Comparison of ENCODE assay signal across 13 mouse cellular contexts in genomic region chr4:151310056-151310685, GRCm38 (mm10).
A peak's percentile ranks its signal among the peaks of the same experiment; 100 is the strongest.
DNase-seq lines count a peak whose midpoint lies in the region; ATAC-seq and TF ChIP-seq lines count a peak whose summit lies in the region.
"Had no signal": no experiment of that assay in that cellular context is flagged by ENCODE, and none has a peak within 500 bp of the region (broad histone marks: within the 10 kb centered on the region; RNA-seq: fewer than 3 reads in every experiment).

No protein-coding gene starts in this region.

- TF ChIP-seq CTCF in heart, adult 2 months (IDR thresholded peaks at IDR 0.05) = no peak

- DNase-seq in kidney, adult 18-20 months = no peak
- peak; percentile 85 for DNase-seq in cerebellum, adult 9-11 months
- no peak for DNase-seq in hindbrain, embryonic 14.5 days (ENCODE audit: low spot score)
- no peak for DNase-seq in spleen, postnatal 4 days (ENCODE audit: low spot score in 2 of 2)
- DNase-seq in heart, adult 2 months = no peak
- no peak for DNase-seq in gastrocnemius, postnatal 10 days
- DNase-seq: right cerebral cortex, postnatal 4 days; thymus, adult 2 months had no signal

- no peak overlapping the region for H3K4me3 ChIP-seq in kidney, embryonic 15.5 days (replicated peaks)
- no peak overlapping the region for H3K4me3 ChIP-seq in hindbrain, embryonic 14.5 days (replicated peaks; ENCODE audit: low read length)
- no peak overlapping the region for H3K4me3 ChIP-seq in neural tube, embryonic 14.5 days (ENCODE audit: low read depth, low read length)
- H3K4me3 ChIP-seq in heart, adult 2 months = no peak overlapping the region
- H3K4me3 ChIP-seq: heart, embryonic 13.5 days; limb, embryonic 13.5 days had no signal

- peak; percentile 84 for ATAC-seq in kidney, embryonic 15.5 days (replicated peaks; ENCODE audit: low FRiP score)
- ATAC-seq in hindbrain, embryonic 14.5 days (ENCODE audit: low FRiP score) = no peak
- ATAC-seq in neural tube, embryonic 14.5 days (ENCODE audit: low read depth) = no peak; the same call in 1 of the 2 replicates
- ATAC-seq: CD4-positive, CD25-positive, alpha-beta regulatory T cell, adult 4 months had no signal

- TF ChIP-seq POLR2A in heart, adult 2 months (IDR thresholded peaks at IDR 0.05; ENCODE audit: insufficient read depth, low read depth, low read length) = no peak

- peak overlapping the region; percentile 85 for H3K27ac ChIP-seq in kidney, embryonic 15.5 days
- peak overlapping the region; percentile 69; the same call in 1 of the 2 replicates for H3K27ac ChIP-seq in hindbrain, embryonic 14.5 days
- peak overlapping the region; percentile 67 for H3K27ac ChIP-seq in neural tube, embryonic 14.5 days (ENCODE audit: low read depth, low read length)
- no peak overlapping the region for H3K27ac ChIP-seq in heart, adult 2 months
- H3K27ac ChIP-seq: heart, embryonic 13.5 days; limb, embryonic 13.5 days had no signal

- intact Hi-C loops in heart, adult 2 months (cut with DNase I) = no loop called here

- no peak overlapping the region for H3K9ac ChIP-seq in kidney, embryonic 15.5 days
- no peak overlapping the region for H3K9ac ChIP-seq in hindbrain, embryonic 14.5 days
- H3K9ac ChIP-seq in neural tube, embryonic 14.5 days (replicated peaks; ENCODE audit: low read depth, low read length) = no peak overlapping the region
- H3K9ac ChIP-seq in heart, adult 2 months (ENCODE audit: low read depth, low read length) = no peak overlapping the region
- H3K9ac ChIP-seq: heart, embryonic 13.5 days; limb, embryonic 13.5 days had no signal

- 0 out of 2 replicates have a peak overlapping the region, but pooled peaks have one; percentile 16 for H3K4me2 ChIP-seq in kidney, embryonic 15.5 days
- H3K4me2 ChIP-seq in hindbrain, embryonic 14.5 days (replicated peaks) = no peak overlapping the region
- no peak overlapping the region for H3K4me2 ChIP-seq in neural tube, embryonic 14.5 days (ENCODE audit: low read depth, low read length)
- H3K4me2 ChIP-seq: heart, embryonic 13.5 days; limb, embryonic 13.5 days had no signal

- no peaks in the 10 kb centered on the region for H3K79me2 ChIP-seq in heart, adult 2 months (replicated peaks; ENCODE audit: control insufficient read depth, insufficient read depth, low read length)

- WGBS in kidney, embryonic 15.5 days = 11% methylated on average over 12 of the region's 12 CpGs
- 48% methylated on average over 12 of the region's 12 CpGs for WGBS in hindbrain, embryonic 14.5 days
- 47% methylated on average over 12 of the region's 12 CpGs for WGBS in neural tube, embryonic 14.5 days
- WGBS in heart, adult 2 months = 64% methylated on average over 12 of the region's 12 CpGs

- peaks cover 38% of the 10 kb centered on the region for H3K4me1 ChIP-seq in kidney, embryonic 15.5 days
- H3K4me1 ChIP-seq in hindbrain, embryonic 14.5 days (replicated peaks; ENCODE audit: control insufficient read depth, insufficient read depth, low read length) = peaks cover 26% of the 10 kb centered on the region
- peaks cover 15% of the 10 kb centered on the region for H3K4me1 ChIP-seq in neural tube, embryonic 14.5 days (ENCODE audit: control insufficient read depth, insufficient read depth, low read length)
- H3K4me1 ChIP-seq in heart, adult 2 months (ENCODE audit: control insufficient read depth, insufficient read depth, low read length) = no peaks in the 10 kb centered on the region

- no peaks in the 10 kb centered on the region for H3K9me3 ChIP-seq in kidney, embryonic 15.5 days (replicated peaks)
- H3K9me3 ChIP-seq in hindbrain, embryonic 14.5 days (ENCODE audit: control insufficient read depth, low read length) = no peaks in the 10 kb centered on the region
- no peaks in the 10 kb centered on the region for H3K9me3 ChIP-seq in neural tube, embryonic 14.5 days (ENCODE audit: control insufficient read depth, low read length)
- H3K9me3 ChIP-seq: heart, embryonic 13.5 days; limb, embryonic 13.5 days had no signal

- H3K36me3 ChIP-seq in kidney, embryonic 15.5 days = no peaks in the 10 kb centered on the region
- no peaks in the 10 kb centered on the region for H3K36me3 ChIP-seq in hindbrain, embryonic 14.5 days (replicated peaks; ENCODE audit: control insufficient read depth, insufficient read depth)
- no peaks in the 10 kb centered on the region for H3K36me3 ChIP-seq in neural tube, embryonic 14.5 days (ENCODE audit: control insufficient read depth, insufficient read depth, low read length)
- no peaks in the 10 kb centered on the region for H3K36me3 ChIP-seq in heart, adult 2 months (ENCODE audit: control insufficient read depth, insufficient read depth, low read length)
- H3K36me3 ChIP-seq: heart, embryonic 13.5 days; limb, embryonic 13.5 days had no signal

- H3K27me3 ChIP-seq in kidney, embryonic 15.5 days = no peaks in the 10 kb centered on the region
- H3K27me3 ChIP-seq in hindbrain, embryonic 14.5 days (ENCODE audit: control insufficient read depth, insufficient read depth, low read length) = no peaks in the 10 kb centered on the region
- no peaks in the 10 kb centered on the region for H3K27me3 ChIP-seq in neural tube, embryonic 14.5 days (ENCODE audit: control insufficient read depth, insufficient read depth, low read length)
- no peaks in the 10 kb centered on the region for H3K27me3 ChIP-seq in heart, adult 2 months (ENCODE audit: control insufficient read depth, insufficient read depth, low read length)
- H3K27me3 ChIP-seq: heart, embryonic 13.5 days had no signal

- no peak for TF ChIP-seq EP300 in heart, adult 2 months (IDR thresholded peaks at IDR 0.05; ENCODE audit: insufficient read depth, low read depth, low read length)
